Mouse (Mus musculus): ENCODE measurements around the gene Nup85.

Nup85 gene

DNA sequence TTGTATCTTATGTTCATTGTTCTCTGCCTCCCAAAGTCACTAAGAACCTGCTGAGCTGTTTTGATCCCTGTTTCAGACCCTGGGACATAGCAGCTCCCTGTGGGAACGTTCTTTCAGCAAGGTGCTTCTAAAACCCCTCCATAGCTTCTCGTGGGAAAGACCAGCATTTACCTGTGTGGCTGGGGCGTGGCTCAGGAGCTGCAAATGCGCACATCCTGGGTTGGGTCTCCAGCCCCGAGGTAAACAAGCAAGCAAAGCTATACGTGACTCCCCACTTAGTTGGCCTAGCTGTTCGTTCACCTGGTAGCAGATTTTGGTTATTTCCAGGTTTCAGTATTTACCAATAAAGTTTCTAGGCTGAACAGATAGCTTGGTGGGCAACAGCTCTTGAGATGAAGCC, 68.0 kb downstream of the Nup85 start:
- DNase-seq (ENCODE audit: low read depth, low spot score): no peak

DNA sequence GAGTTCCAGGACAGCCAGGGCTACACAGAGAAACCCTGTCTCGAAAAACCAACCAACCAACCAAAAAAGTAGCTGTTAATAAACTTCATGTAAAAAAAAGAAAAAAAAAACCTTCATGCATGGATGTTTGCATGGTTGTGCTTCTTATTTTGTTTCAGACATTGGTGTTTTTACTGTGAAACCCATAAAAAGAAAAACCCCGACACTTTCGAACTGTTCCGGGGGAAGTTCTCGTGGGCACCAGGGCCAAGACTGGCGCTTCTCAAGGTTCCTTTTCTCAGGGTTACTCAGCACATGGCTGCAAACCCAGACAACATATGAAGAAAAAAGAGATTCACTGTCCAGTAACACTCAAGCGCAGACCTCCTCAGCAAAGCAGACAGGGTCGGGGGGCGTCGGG, 68.6 kb downstream of the Nup85 start:
- DNase-seq (ENCODE audit: low read depth, low spot score): no peak
